Mouse (Mus musculus) liver (tissue): ENCODE data around the gene Vps33b.
"Not testable (repeated sequence)": the region's sequence is repeated elsewhere in the genome, so short reads cannot be mapped to it uniquely, and the experiment has no call there.

Experiments used
- DNase-seq: peaks from one replicate; pipeline ENCODE4 v3.0.0-alpha.2; 2020; ENCODE audit warnings: mixed read lengths

Gene Vps33b

GRCm38 (mm10) chr7:80324043-80324815 is 54.8 kb downstream of the Vps33b start, which contains the start of gene Rccd1:
Gene Rccd1, minus strand, starts transcription at chr7:80324454.
- peak; percentile 94 for DNase-seq

- not testable (repeated sequence) for DNase-seq
Measured at GRCm38 (mm10) chr7:80324816-80325119, 55.3 kb downstream of the Vps33b start.

GRCm38 (mm10) chr7:80325292-80325868 is 55.9 kb downstream of the Vps33b start:
- DNase-seq: no peak

GRCm38 (mm10) chr7:80326076-80326475 is 56.6 kb downstream of the Vps33b start:
- DNase-seq: no peak

GRCm38 (mm10) chr7:80330278-80330677 is 60.8 kb downstream of the Vps33b start:
- no peak for DNase-seq

- no peak for DNase-seq
Measured at GRCm38 (mm10) chr7:80331433-80331832, 62.0 kb downstream of the Vps33b start.

GRCm38 (mm10) chr7:80334848-80335247 is 65.4 kb downstream of the Vps33b start:
- DNase-seq: no peak

GRCm38 (mm10) chr7:80336932-80337331 is 67.5 kb downstream of the Vps33b start:
- no peak for DNase-seq

- peak; percentile 45 for DNase-seq
Measured at GRCm38 (mm10) chr7:80339371-80339770, 69.9 kb downstream of the Vps33b start.

- DNase-seq: peak; percentile 99
Measured at GRCm38 (mm10) chr7:80339793-80340628, 70.6 kb downstream of the Vps33b start.

GRCm38 (mm10) chr7:80340793-80341192 is 71.3 kb downstream of the Vps33b start, which contains the start of gene Unc45a:
Gene Unc45a, minus strand, starts transcription at chr7:80341005.
- DNase-seq: peak; percentile 85
